Mouse (Mus musculus) testis, adult 2 months (tissue): ENCODE measurements around the gene Glo1.

Experiments used
- CTCF ChIP-seq: fragments of 200-500 bp; IDR thresholded peaks from 2 replicates; pipeline ENCODE4 v1.5.1; 2012; ENCODE audit warnings: low read depth, mild to moderate bottlenecking, inconsistent platforms, low read length, moderate library complexity; ENCODE audit not compliant: control insufficient read depth, insufficient read depth, insufficient replicate concordance
- POLR2A ChIP-seq: fragments of 200-500 bp; IDR thresholded peaks from 2 replicates; pipeline ENCODE4 v1.6.1; 2012; ENCODE audit warnings: low read depth, mild to moderate bottlenecking, inconsistent platforms, low read length, moderate library complexity; ENCODE audit not compliant: control insufficient read depth

DNA sequence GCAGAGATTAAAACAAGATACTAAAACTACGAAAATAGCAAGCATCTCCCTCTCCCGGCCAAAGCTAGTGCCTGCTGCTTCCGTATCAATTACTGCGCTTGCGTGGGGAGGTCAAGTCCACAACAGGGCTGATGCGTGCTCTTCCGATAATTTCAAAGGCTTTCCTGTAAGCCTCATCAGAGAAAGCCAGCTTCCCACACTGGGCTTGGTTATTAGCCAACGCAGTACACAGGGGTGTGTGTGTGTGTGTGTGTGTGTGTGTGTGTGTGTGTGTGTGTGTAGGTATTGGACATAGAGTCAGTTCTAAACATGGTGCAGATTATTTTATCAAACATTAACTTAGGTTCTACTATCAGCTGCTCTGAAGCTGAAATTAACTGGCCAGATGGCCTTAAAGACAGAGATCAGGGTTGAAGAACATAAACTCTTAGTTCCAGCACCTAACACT is 20.0 kb downstream of the Glo1 start:
- no peak for TF ChIP-seq CTCF
- no peak for TF ChIP-seq POLR2A
